Comparison of ENCODE assay signal across 16 mouse cellular contexts in genomic region chr14:104796348-104796965, GRCm38 (mm10).
A peak's percentile ranks its signal among the peaks of the same experiment; 100 is the strongest.
DNase-seq lines count a peak whose midpoint lies in the region; ATAC-seq and TF ChIP-seq lines count a peak whose summit lies in the region.
"Had no signal": no experiment of that assay in that cellular context is flagged by ENCODE, and none has a peak within 500 bp of the region (broad histone marks: within the 10 kb centered on the region; RNA-seq: fewer than 3 reads in every experiment).

No protein-coding gene starts in this region.

- H3K4me1 ChIP-seq in embryonic facial prominence, embryonic 10.5 days = 0 out of 2 replicates have a peak, but pooled peaks cover 8% of the 10 kb centered on the region
- peaks cover 2% of the 10 kb centered on the region for H3K4me1 ChIP-seq in limb, embryonic 14.5 days (ENCODE audit: control insufficient read depth, insufficient read depth, low read length)
- H3K4me1 ChIP-seq: embryonic facial prominence, embryonic 13.5 days; heart, embryonic 13.5 days; hindbrain, embryonic 12.5 days; liver, embryonic 12.5 days; midbrain, embryonic 10.5 days had no signal

- DNase-seq in frontal cortex, postnatal 25 days (ENCODE audit: low spot score in 2 of 2) = no peak
- peak; percentile 17 for DNase-seq in embryonic facial prominence, embryonic 10.5 days (ENCODE audit: low spot score)
- peak; percentile 49 for DNase-seq in limb, embryonic 14.5 days (ENCODE audit: low spot score)
- peak; percentile 59 to 89 for DNase-seq in lung, postnatal 4 days
- no peak for DNase-seq in testis, postnatal 14 days (ENCODE audit: low spot score)
- no peak for DNase-seq in layer of hippocampus, adult 8-10 months (ENCODE audit: low spot score in 2 of 2)
- DNase-seq in T-cell, adult 2 months (ENCODE audit: low spot score) = no peak
- DNase-seq: kidney, adult 18-20 months; thymus, adult 2 months had no signal

- no peak overlapping the region for H3K4me3 ChIP-seq in embryonic facial prominence, embryonic 10.5 days
- H3K4me3 ChIP-seq in limb, embryonic 14.5 days (replicated peaks; ENCODE audit: low read length) = no peak overlapping the region
- H3K4me3 ChIP-seq: embryonic facial prominence, embryonic 13.5 days; heart, embryonic 13.5 days; hindbrain, embryonic 12.5 days; liver, embryonic 12.5 days; midbrain, embryonic 10.5 days had no signal

- H3K27ac ChIP-seq in embryonic facial prominence, embryonic 10.5 days (replicated peaks) = no peak overlapping the region
- H3K27ac ChIP-seq in limb, embryonic 14.5 days (replicated peaks; ENCODE audit: low read depth, low read length) = no peak overlapping the region
- H3K27ac ChIP-seq: embryonic facial prominence, embryonic 13.5 days; heart, embryonic 13.5 days; hindbrain, embryonic 12.5 days; liver, embryonic 12.5 days; midbrain, embryonic 10.5 days had no signal

- ATAC-seq in frontal cortex, adult (ENCODE audit: low TSS enrichment) = peak; percentile 38; the same call in 1 of the 2 replicates
- peak; percentile 82; the same call in 1 of the 2 replicates for ATAC-seq in limb, embryonic 14.5 days (ENCODE audit: low FRiP score, low read depth)
- ATAC-seq: forebrain, embryonic 16.5 days; liver, embryonic 12.5 days had no signal

- H3K36me3 ChIP-seq in embryonic facial prominence, embryonic 10.5 days (replicated peaks) = no peaks in the 10 kb centered on the region
- no peaks in the 10 kb centered on the region for H3K36me3 ChIP-seq in limb, embryonic 14.5 days (ENCODE audit: control insufficient read depth, insufficient read depth, low read length)
- H3K36me3 ChIP-seq: embryonic facial prominence, embryonic 13.5 days; heart, embryonic 13.5 days; hindbrain, embryonic 12.5 days; liver, embryonic 12.5 days; midbrain, embryonic 10.5 days had no signal

- H3K9me3 ChIP-seq in embryonic facial prominence, embryonic 10.5 days = no peaks in the 10 kb centered on the region
- H3K9me3 ChIP-seq in limb, embryonic 14.5 days (ENCODE audit: control insufficient read depth, low read length) = no peaks in the 10 kb centered on the region
- H3K9me3 ChIP-seq: embryonic facial prominence, embryonic 13.5 days; heart, embryonic 13.5 days; hindbrain, embryonic 12.5 days; liver, embryonic 12.5 days; midbrain, embryonic 10.5 days had no signal

- no peaks in the 10 kb centered on the region for H3K27me3 ChIP-seq in embryonic facial prominence, embryonic 10.5 days (replicated peaks; ENCODE audit: low read depth, poor library complexity, severe bottlenecking)
- H3K27me3 ChIP-seq in limb, embryonic 14.5 days (ENCODE audit: control insufficient read depth, insufficient read depth, low read length) = no peaks in the 10 kb centered on the region
- H3K27me3 ChIP-seq: embryonic facial prominence, embryonic 13.5 days; heart, embryonic 13.5 days; hindbrain, embryonic 12.5 days; liver, embryonic 12.5 days had no signal

- 78% methylated on average over 17 of the region's 17 CpGs for WGBS in embryonic facial prominence, embryonic 10.5 days
- 27% methylated on average over 17 of the region's 17 CpGs for WGBS in limb, embryonic 14.5 days

- TF ChIP-seq POLR2A in limb, embryonic 14.5 days (IDR thresholded peaks at IDR 0.05; ENCODE audit: borderline replicate concordance, extremely low read depth, insufficient read depth, insufficient read length) = no peak

- H3K4me2 ChIP-seq in limb, embryonic 14.5 days (replicated peaks; ENCODE audit: low read depth, low read length, severe bottlenecking) = peak overlapping the region; percentile 31
- H3K4me2 ChIP-seq: embryonic facial prominence, embryonic 13.5 days; heart, embryonic 13.5 days; hindbrain, embryonic 12.5 days; liver, embryonic 12.5 days had no signal

- H3K9ac ChIP-seq in limb, embryonic 14.5 days (ENCODE audit: low read depth, low read length, severe bottlenecking) = no peak overlapping the region
- H3K9ac ChIP-seq: embryonic facial prominence, embryonic 13.5 days; heart, embryonic 13.5 days; hindbrain, embryonic 12.5 days; liver, embryonic 12.5 days had no signal

Comparison
In these comparisons a context has a peak if more than half of its experiments do, and no peak if none do; other contexts are left out.
1. DNase-seq: peak in embryonic facial prominence, embryonic 10.5 days (single experiment), limb, embryonic 14.5 days (single experiment) and lung, postnatal 4 days (2 of 2); none in frontal cortex, postnatal 25 days (0 of 2), testis, postnatal 14 days (single experiment), layer of hippocampus, adult 8-10 months (0 of 2) and T-cell, adult 2 months (single experiment).